Mouse (Mus musculus) stomach, postnatal 0 days (tissue): ENCODE measurements around the gene Ccdc107. TPM values are rescaled to one million over a fixed set of nuclear protein-coding genes. Genes with fewer than 3 reads are reported as not detected.
A peak's percentile ranks its signal among the peaks of the same experiment; 100 is the strongest.

Experiments used
- ATAC-seq: fragments of 200-750 bp; cut with Nextera tagmentation; 2 replicates; pipeline ENCODE4 v1.8.0; 2017; ENCODE audit not compliant: low FRiP score, low TSS enrichment
- DNase-seq: peaks from one replicate; pipeline ENCODE4 v3.0.0-alpha.2; 2016; ENCODE audit warnings: low spot score
- H3K27ac ChIP-seq: fragments of 300-500 bp; sonication (generic); replicated peaks from 2 replicates; pipeline ENCODE4 v1.5.1; 2014; ENCODE audit warnings: mild to moderate bottlenecking, control low read depth
- H3K27me3 ChIP-seq: fragments of 300-500 bp; sonication (generic); 2 replicates; pipeline ENCODE4 v1.6.1; 2014; ENCODE audit warnings: low read length; ENCODE audit not compliant: control insufficient read depth, insufficient read depth
- H3K36me3 ChIP-seq: fragments of 300-500 bp; sonication (generic); 2 replicates; pipeline ENCODE4 v1.6.1; 2014; ENCODE audit warnings: low read length, mixed read lengths; ENCODE audit not compliant: control insufficient read depth, insufficient read depth
- H3K4me1 ChIP-seq: fragments of 300-500 bp; sonication (generic); replicated peaks from 2 replicates; pipeline ENCODE4 v1.6.1; 2014; ENCODE audit warnings: antibody characterized with exemption; ENCODE audit not compliant: control insufficient read depth, insufficient read depth
- H3K4me2 ChIP-seq: fragments of 300-500 bp; sonication (generic); replicated peaks from 2 replicates; pipeline ENCODE4 v1.6.1; 2014; ENCODE audit warnings: low read depth, mild to moderate bottlenecking, control low read depth, moderate library complexity
- H3K4me3 ChIP-seq: fragments of 300-500 bp; sonication (generic); 2 replicates; pipeline ENCODE4 v1.5.1; 2014; ENCODE audit warnings: low read depth, low read length, control low read depth
- H3K9ac ChIP-seq: fragments of 300-500 bp; sonication (generic); 2 replicates; pipeline ENCODE4 v1.6.1; 2014; ENCODE audit warnings: mild to moderate bottlenecking, low read length, control low read depth, mixed read lengths
- H3K9me3 ChIP-seq: fragments of 300-500 bp; sonication (generic); 2 replicates; pipeline ENCODE4 v1.6.1; 2016; ENCODE audit warnings: low read length; ENCODE audit not compliant: control insufficient read depth
- CTCF ChIP-seq: IDR thresholded peaks from 2 replicates; pipeline ENCODE4 v1.5.1; 2016; ENCODE audit warnings: antibody characterized with exemption, low read depth, mild to moderate bottlenecking, moderate library complexity
- EP300 ChIP-seq: optimal IDR thresholded peaks from 2 replicates; pipeline ENCODE3; 2016; ENCODE audit warnings: antibody characterized with exemption
- WGBS: fragments of 180-500 bp; shearing (Covaris S2); extraction: QIAGEN DNeasy Blood & Tissue Kit; methylation state at CpG from one replicate; pipeline ENCODE4 v1.1.7; 2014; 5-methylcytosine and 5-hydroxymethylcytosine counted together
- polyA plus RNA-seq: library from polyadenylated mRNA; unstranded; fragments of >200 nt; fragmentation: Nextera tagmentation; extraction: Ambion mirVana; gene quantifications from 2 replicates; pipeline ENCODE4 v1.2.1, GENCODE M21; 2015

The Ccdc107 gene
- polyA plus RNA-seq, 1 experiment from 2014 or later = 120 TPM

- Histone ChIP-seq H3K27me3 (no peaks in the 10 kb centered on the region), H3K4me3 (peak within 1 kb of the TSS; percentile 17), H3K36me3 (no peaks in the 10 kb centered on the region), H3K4me2 (peak within 1 kb of the TSS; percentile 35), H3K4me1 (peaks cover 3% of the 10 kb centered on the region), H3K9me3 (no peaks in the 10 kb centered on the region), H3K27ac (no peak within 1 kb of the TSS), H3K9ac (peak within 1 kb of the TSS; percentile 23; the same call in 1 of the 2 replicates)
- ATAC-seq (no peak), DNase-seq (no peak)
- TF ChIP-seq EP300 (no peak), CTCF (peak; percentile 37)
- 33% methylated on average over 20 of the region's 20 CpGs for WGBS
Measured at GRCm38 (mm10) chr4:43454041-43454836, 38.5 kb upstream of the Ccdc107 start, which contains the start of gene Cd72. Gene Cd72 (minus strand): TSS chr4:43454628.

DNA sequence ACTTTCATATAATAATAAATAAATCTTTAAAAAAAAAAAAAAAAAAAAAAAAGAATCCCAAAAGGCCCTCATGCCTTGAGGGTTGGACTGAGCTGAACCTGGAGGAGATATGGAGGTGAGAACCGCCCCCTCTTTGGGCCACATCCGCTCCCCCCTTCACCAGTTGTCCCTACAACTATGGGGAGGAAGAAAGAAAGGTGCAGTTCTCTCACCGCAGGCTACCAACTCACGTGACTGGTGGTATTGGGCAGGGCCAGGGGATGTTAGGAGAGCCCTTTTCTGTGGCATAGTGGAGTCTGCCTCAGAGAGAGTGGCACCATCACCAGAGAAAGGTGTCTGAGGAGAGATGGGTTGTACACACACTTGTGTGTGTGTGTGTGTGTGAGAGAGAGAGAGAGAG is 36.2 kb upstream of the Ccdc107 start:
- Histone ChIP-seq H3K27ac (no peak overlapping the region), H3K9ac (no peak overlapping the region), H3K27me3 (no peaks in the 10 kb centered on the region), H3K4me1 (peaks cover 3% of the 10 kb centered on the region), H3K36me3 (no peaks in the 10 kb centered on the region), H3K4me2 (no peak overlapping the region), H3K9me3 (no peaks in the 10 kb centered on the region), H3K4me3 (no peak overlapping the region)
- DNase-seq = no peak
- TF ChIP-seq EP300 = no peak
- no peak for TF ChIP-seq CTCF
- ATAC-seq = no peak
- WGBS = 26% methylated on average over 4 of the region's 4 CpGs

DNA sequence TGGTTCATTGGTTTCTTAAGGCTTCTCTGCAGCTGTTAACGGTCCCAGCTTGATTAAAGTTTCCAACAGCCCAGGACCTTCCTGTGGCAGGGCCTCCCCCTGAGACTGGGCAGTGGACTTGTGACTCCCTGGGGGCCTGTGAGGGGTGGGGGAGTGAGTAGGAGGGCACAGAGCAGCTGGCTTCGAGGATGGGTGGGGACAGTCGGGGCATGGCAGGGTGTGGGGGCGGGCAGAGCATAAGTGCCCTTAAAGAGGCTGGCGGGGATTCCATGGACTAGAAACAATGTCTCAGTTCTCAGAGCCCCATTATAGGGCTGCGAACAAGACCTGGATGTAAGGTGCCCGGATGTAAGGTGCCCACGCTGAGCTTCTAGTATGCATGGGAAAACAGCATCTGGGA is 35.6 kb upstream of the Ccdc107 start:
- Histone ChIP-seq H3K9me3 (no peaks in the 10 kb centered on the region), H3K9ac (no peak overlapping the region), H3K4me1 (peaks cover 3% of the 10 kb centered on the region), H3K27ac (no peak overlapping the region), H3K36me3 (no peaks in the 10 kb centered on the region), H3K27me3 (no peaks in the 10 kb centered on the region), H3K4me2 (no peak overlapping the region), H3K4me3 (no peak overlapping the region)
- DNase-seq = no peak
- ATAC-seq = no peak
- 18% methylated on average over 8 of the region's 8 CpGs for WGBS
- no peak for TF ChIP-seq EP300
- no peak for TF ChIP-seq CTCF

- H3K36me3 ChIP-seq = no peaks in the 10 kb centered on the region
- whole genome bisulfite sequencing = 87% methylated on average over 5 of the region's 5 CpGs
- H3K4me1 ChIP-seq = no peaks in the 10 kb centered on the region
- no peak overlapping the region for H3K4me3 ChIP-seq
- ATAC-seq = no peak
- H3K27ac ChIP-seq = no peak overlapping the region
- no peaks in the 10 kb centered on the region for H3K27me3 ChIP-seq
- no peak for DNase-seq
- H3K9me3 ChIP-seq = no peaks in the 10 kb centered on the region
- TF ChIP-seq CTCF (no peak), EP300 (no peak)
- no peak overlapping the region for H3K4me2 ChIP-seq
- no peak overlapping the region for H3K9ac ChIP-seq
Measured at GRCm38 (mm10) chr4:43463102-43463501, 29.6 kb upstream of the Ccdc107 start.

GRCm38 (mm10) chr4:43465935-43466334 is 26.8 kb upstream of the Ccdc107 start:
- WGBS = 75% methylated on average over 6 of the region's 6 CpGs

GRCm38 (mm10) chr4:43466872-43467271 is 25.8 kb upstream of the Ccdc107 start:
- DNase-seq (no peak), ATAC-seq (no peak)
- no peaks in the 10 kb centered on the region for H3K4me1 ChIP-seq
- no peak overlapping the region for H3K9ac ChIP-seq
- H3K36me3 ChIP-seq = no peaks in the 10 kb centered on the region
- no peaks in the 10 kb centered on the region for H3K9me3 ChIP-seq
- H3K27me3 ChIP-seq = no peaks in the 10 kb centered on the region
- H3K27ac ChIP-seq = no peak overlapping the region
- H3K4me2 ChIP-seq = no peak overlapping the region
- no peak overlapping the region for H3K4me3 ChIP-seq
- TF ChIP-seq EP300 = no peak
- no peak for TF ChIP-seq CTCF
- WGBS = 86% methylated on average over 7 of the region's 7 CpGs

More at GRCm38 (mm10) chr4:43465935-43466334, 26.8 kb upstream of the Ccdc107 start:
- no peaks in the 10 kb centered on the region for H3K27me3 ChIP-seq
- H3K9me3 ChIP-seq = no peaks in the 10 kb centered on the region
- TF ChIP-seq EP300 (no peak), CTCF (no peak)
- H3K27ac ChIP-seq = no peak overlapping the region
- no peaks in the 10 kb centered on the region for H3K36me3 ChIP-seq
- ATAC-seq = no peak
- H3K9ac ChIP-seq = no peak overlapping the region
- no peaks in the 10 kb centered on the region for H3K4me1 ChIP-seq
- no peak overlapping the region for H3K4me3 ChIP-seq
- no peak overlapping the region for H3K4me2 ChIP-seq
- DNase-seq = no peak
